Mouse (Mus musculus): ENCODE measurements at regions not wholly inside any gene's neighbourhood (a gene's known extent, or its start where the extent isn't known, plus 50 kb on each side); places are given as distances from the start of the nearest gene placed in this dataset.
A peak's percentile ranks its signal among the peaks of the same experiment; 100 is the strongest.

GRCm38 (mm10) chr14:54098122-54098775 is 155.7 kb downstream of the Dad1 start:
- ATAC-seq (ENCODE audit: low read depth), result no peak
- 50% methylated on average over 10 of the region's 10 CpGs for WGBS (ENCODE audit: insufficient replicate concordance)

GRCm38 (mm10) chr14:54097026-54097425 is 156.9 kb downstream of the Dad1 start:
- ATAC-seq (ENCODE audit: low read depth), result no peak
- Histone ChIP-seq H3K4me1 (replicated peaks) (peaks cover 34% of the 10 kb centered on the region), H3K9ac (no peak overlapping the region), H3K4me3 (replicated peaks) (no peak overlapping the region), H3K27ac (no peak overlapping the region), H3K36me3 (no peaks in the 10 kb centered on the region), H3K4me2 (no peak overlapping the region), H3K27me3 (peaks cover 27% of the 10 kb centered on the region), H3K9me3 (replicated peaks) (no peaks in the 10 kb centered on the region; the same call in 1 of the 2 replicates)
- DNase-seq, result no peak
- WGBS (ENCODE audit: insufficient replicate concordance), result 50% methylated on average over 2 of the region's 2 CpGs

More at GRCm38 (mm10) chr14:54098122-54098775, 155.7 kb downstream of the Dad1 start:
- no peaks in the 10 kb centered on the region for H3K9me3 ChIP-seq (replicated peaks)
- no peak overlapping the region for H3K4me3 ChIP-seq (replicated peaks)
- peaks cover 34% of the 10 kb centered on the region for H3K4me1 ChIP-seq (replicated peaks)
- no peak for DNase-seq
- no peak overlapping the region for H3K9ac ChIP-seq
- no peaks in the 10 kb centered on the region for H3K36me3 ChIP-seq
- no peak overlapping the region for H3K27ac ChIP-seq
- no peak overlapping the region for H3K4me2 ChIP-seq
- peaks cover 30% of the 10 kb centered on the region for H3K27me3 ChIP-seq

GRCm38 (mm10) chr14:54092444-54092843 is 161.5 kb downstream of the Dad1 start:
- Histone ChIP-seq H3K9me3 (replicated peaks) (no peaks in the 10 kb centered on the region; the same call in 1 of the 2 replicates), H3K4me3 (replicated peaks) (no peak overlapping the region), H3K4me2 (no peak overlapping the region), H3K4me1 (replicated peaks) (peaks cover 8% of the 10 kb centered on the region; the same call in 1 of the 2 replicates), H3K27ac (no peak overlapping the region), H3K9ac (no peak overlapping the region), H3K27me3 (peaks cover 21% of the 10 kb centered on the region), H3K36me3 (no peaks in the 10 kb centered on the region)
- DNase-seq, result no peak
- no peak for ATAC-seq (ENCODE audit: low read depth)
- 69% methylated on average over 6 of the region's 6 CpGs for WGBS (ENCODE audit: insufficient replicate concordance)

GRCm38 (mm10) chr14:54086660-54087059 is 167.2 kb downstream of the Dad1 start:
- Histone ChIP-seq H3K27ac (no peak overlapping the region), H3K4me1 (replicated peaks) (peaks cover 9% of the 10 kb centered on the region), H3K9ac (no peak overlapping the region), H3K4me2 (no peak overlapping the region), H3K36me3 (no peaks in the 10 kb centered on the region), H3K9me3 (replicated peaks) (no peaks in the 10 kb centered on the region), H3K4me3 (replicated peaks) (no peak overlapping the region), H3K27me3 (peaks cover 15% of the 10 kb centered on the region)
- ATAC-seq (ENCODE audit: low read depth) (no peak), DNase-seq (no peak)
- WGBS (ENCODE audit: insufficient replicate concordance), result 71% methylated on average over 11 of the region's 11 CpGs

- no peaks in the 10 kb centered on the region for H3K27me3 ChIP-seq
- H3K9me3 ChIP-seq (replicated peaks), result no peaks in the 10 kb centered on the region
- peaks cover 56% of the 10 kb centered on the region for H3K4me1 ChIP-seq (replicated peaks)
- H3K4me2 ChIP-seq, result no peak overlapping the region
- H3K36me3 ChIP-seq, result no peaks in the 10 kb centered on the region
- no peak overlapping the region for H3K4me3 ChIP-seq (replicated peaks)
- no peak for DNase-seq
- no peak for ATAC-seq (ENCODE audit: low read depth)
- WGBS (ENCODE audit: insufficient replicate concordance), result 32% methylated on average over 3 of the region's 3 CpGs
- no peak overlapping the region for H3K27ac ChIP-seq
- no peak overlapping the region for H3K9ac ChIP-seq
Measured at GRCm38 (mm10) chr14:54074659-54075058, 179.2 kb downstream of the Dad1 start.

- no peak overlapping the region for H3K4me3 ChIP-seq (replicated peaks)
- H3K27ac ChIP-seq, result peak overlapping the region; percentile 11; the same call in 1 of the 2 replicates
- no peaks in the 10 kb centered on the region for H3K27me3 ChIP-seq
- WGBS (ENCODE audit: insufficient replicate concordance), result 58% methylated on average over 10 of the region's 10 CpGs
- no peak overlapping the region for H3K9ac ChIP-seq
- H3K4me1 ChIP-seq (replicated peaks), result peaks cover 75% of the 10 kb centered on the region
- ATAC-seq (ENCODE audit: low read depth) (no peak), DNase-seq (no peak)
- H3K36me3 ChIP-seq, result no peaks in the 10 kb centered on the region
- H3K9me3 ChIP-seq (replicated peaks), result no peaks in the 10 kb centered on the region
- H3K4me2 ChIP-seq, result no peak overlapping the region
Measured at GRCm38 (mm10) chr14:54072283-54072912, 181.5 kb downstream of the Dad1 start.

- ATAC-seq (ENCODE audit: low read depth) (peak; percentile 89), DNase-seq (peak; percentile 9)
- Histone ChIP-seq H3K4me2 (no peak overlapping the region; the same call in 1 of the 2 replicates), H3K4me3 (replicated peaks) (no peak overlapping the region), H3K9me3 (replicated peaks) (no peaks in the 10 kb centered on the region), H3K9ac (no peak overlapping the region), H3K27me3 (no peaks in the 10 kb centered on the region), H3K36me3 (no peaks in the 10 kb centered on the region), H3K4me1 (replicated peaks) (peaks cover 71% of the 10 kb centered on the region), H3K27ac (peak overlapping the region; percentile 60)
Measured at GRCm38 (mm10) chr14:54070240-54070639, 183.7 kb downstream of the Dad1 start.

- WGBS (ENCODE audit: insufficient replicate concordance), result 42% methylated on average over 1 of the region's 1 CpGs
- ATAC-seq (ENCODE audit: low read depth) (peak; percentile 80), DNase-seq (peak; percentile 50)
- H3K36me3 ChIP-seq, result no peaks in the 10 kb centered on the region
- peaks cover 4% of the 10 kb centered on the region for H3K27me3 ChIP-seq
- H3K9ac ChIP-seq, result no peak overlapping the region
- H3K9me3 ChIP-seq (replicated peaks), result no peaks in the 10 kb centered on the region
- H3K27ac ChIP-seq, result peak overlapping the region; percentile 70
- H3K4me2 ChIP-seq, result peak overlapping the region; percentile 5; the same call in 1 of the 2 replicates
- peaks cover 76% of the 10 kb centered on the region for H3K4me1 ChIP-seq (replicated peaks)
- no peak overlapping the region for H3K4me3 ChIP-seq (replicated peaks)
Measured at GRCm38 (mm10) chr14:54068684-54069083, 185.2 kb downstream of the Dad1 start.

GRCm38 (mm10) chr14:54065466-54065865 is 188.4 kb downstream of the Dad1 start:
- ATAC-seq (ENCODE audit: low read depth), result no peak
- Histone ChIP-seq H3K36me3 (no peaks in the 10 kb centered on the region), H3K27ac (peak overlapping the region; percentile 16), H3K9ac (no peak overlapping the region), H3K4me3 (replicated peaks) (no peak overlapping the region), H3K9me3 (replicated peaks) (no peaks in the 10 kb centered on the region), H3K27me3 (peaks cover 29% of the 10 kb centered on the region), H3K4me2 (no peak overlapping the region), H3K4me1 (replicated peaks) (peaks cover 47% of the 10 kb centered on the region)
- 60% methylated on average over 4 of the region's 4 CpGs for WGBS (ENCODE audit: insufficient replicate concordance)
- DNase-seq, result no peak

- DNase-seq, result peak; percentile 49
- H3K9me3 ChIP-seq (replicated peaks), result no peaks in the 10 kb centered on the region
- H3K4me1 ChIP-seq (replicated peaks), result peaks cover 40% of the 10 kb centered on the region
- 0 out of 2 replicates have a peak overlapping the region, but pooled peaks have one; percentile 5 for H3K9ac ChIP-seq
- H3K27me3 ChIP-seq, result peaks cover 34% of the 10 kb centered on the region
- 18% methylated on average over 11 of the region's 11 CpGs for WGBS (ENCODE audit: insufficient replicate concordance)
- peak overlapping the region; percentile 31; the same call in 1 of the 2 replicates for H3K4me2 ChIP-seq
- ATAC-seq (ENCODE audit: low read depth), result peak; percentile 77
- no peaks in the 10 kb centered on the region for H3K36me3 ChIP-seq
- H3K4me3 ChIP-seq (replicated peaks), result no peak overlapping the region
- H3K27ac ChIP-seq, result no peak overlapping the region; the same call in 1 of the 2 replicates
Measured at GRCm38 (mm10) chr14:54064541-54065402, 189.1 kb downstream of the Dad1 start.

- Histone ChIP-seq H3K27ac (no peak overlapping the region), H3K4me2 (no peak overlapping the region), H3K9me3 (replicated peaks) (no peaks in the 10 kb centered on the region), H3K9ac (0 out of 2 replicates have a peak overlapping the region, but pooled peaks have one; percentile 13), H3K27me3 (peaks cover 36% of the 10 kb centered on the region), H3K4me3 (replicated peaks) (no peak overlapping the region), H3K36me3 (no peaks in the 10 kb centered on the region), H3K4me1 (replicated peaks) (peaks cover 20% of the 10 kb centered on the region)
- 45% methylated on average over 3 of the region's 3 CpGs for WGBS (ENCODE audit: insufficient replicate concordance)
- DNase-seq (no peak), ATAC-seq (ENCODE audit: low read depth) (no peak)
Measured at GRCm38 (mm10) chr14:54061570-54061969, 192.3 kb downstream of the Dad1 start.

Data from liver, embryonic 13.5 days (tissue).